Mouse (Mus musculus) forebrain, embryonic 12.5 days (tissue): ENCODE measurements around the gene Pigk. TPM values are rescaled to one million over a fixed set of nuclear protein-coding genes. Genes with fewer than 3 reads are reported as not detected.

Experiments used
- ATAC-seq: fragments of 200-750 bp; cut with Nextera tagmentation; 2 replicates; pipeline ENCODE4 v1.8.0; 2017; ENCODE audit warnings: moderate TSS enrichment; ENCODE audit not compliant: low FRiP score
- H3K27ac ChIP-seq: fragments of 300-500 bp; sonication (generic); 2 replicates; pipeline ENCODE4 v1.5.1; 2016; ENCODE audit warnings: mild to moderate bottlenecking
- H3K27me3 ChIP-seq: fragments of 300-500 bp; sonication (generic); 2 replicates; pipeline ENCODE4 v1.6.1; 2016; ENCODE audit warnings: mild to moderate bottlenecking
- H3K36me3 ChIP-seq: fragments of 300-500 bp; sonication (generic); replicated peaks from 2 replicates; pipeline ENCODE4 v1.6.1; 2016; ENCODE audit warnings: mild to moderate bottlenecking
- H3K4me1 ChIP-seq: fragments of 300-500 bp; sonication (generic); 2 replicates; pipeline ENCODE4 v1.6.1; 2016
- H3K4me2 ChIP-seq: fragments of 300-500 bp; sonication (generic); 2 replicates; pipeline ENCODE4 v1.6.1; 2016; ENCODE audit warnings: mild to moderate bottlenecking, moderate library complexity
- H3K4me3 ChIP-seq: fragments of 300-500 bp; sonication (generic); replicated peaks from 2 replicates; pipeline ENCODE4 v1.5.1; 2016; ENCODE audit warnings: mild to moderate bottlenecking
- H3K9ac ChIP-seq: fragments of 300-500 bp; sonication (generic); 2 replicates; pipeline ENCODE4 v1.6.1; 2016; ENCODE audit warnings: mild to moderate bottlenecking
- H3K9me3 ChIP-seq: fragments of 300-500 bp; sonication (generic); 2 replicates; pipeline ENCODE4 v1.6.1; 2016
- WGBS: fragments of 180-500 bp; shearing (Covaris S2); methylation state at CpG from one replicate; pipeline ENCODE4 v1.1.7; 2016; 5-methylcytosine and 5-hydroxymethylcytosine counted together
- polyA plus RNA-seq: library from polyadenylated mRNA; unstranded; fragments of >200 nt; fragmentation: Nextera tagmentation; extraction: Ambion mirVana; gene quantifications from 2 replicates; pipeline ENCODE4 v1.2.1, GENCODE M21; 2016

Gene Pigk
- 32.5 and 34.1 TPM in 2 replicates for polyA plus RNA-seq

GRCm38 (mm10) chr3:152713991-152714902 is at the start of gene Pigk:
Pigk (plus strand) TSS chr3:152714100.
- ATAC-seq = peak; percentile 92
- peak within 1 kb of the TSS; percentile 31; the same call in 1 of the 2 replicates for H3K27ac ChIP-seq
- under 1% methylated on average over 46 of the region's 48 CpGs for WGBS
- H3K27me3 ChIP-seq = no peaks in the 10 kb centered on the region
- H3K4me2 ChIP-seq = peak within 1 kb of the TSS; percentile 80
- peak within 1 kb of the TSS; percentile 89 for H3K9ac ChIP-seq
- H3K4me1 ChIP-seq = peaks cover 13% of the 10 kb centered on the region
- no peaks in the 10 kb centered on the region for H3K9me3 ChIP-seq
- H3K36me3 ChIP-seq = no peaks in the 10 kb centered on the region
- peak within 1 kb of the TSS; percentile 93 for H3K4me3 ChIP-seq

GRCm38 (mm10) chr3:152666991-152667355 is 46.9 kb upstream of the Pigk start:
- no peak overlapping the region; the same call in 1 of the 2 replicates for H3K9ac ChIP-seq
- ATAC-seq = peak; percentile 37
- peaks cover 37% of the 10 kb centered on the region for H3K27me3 ChIP-seq

GRCm38 (mm10) chr3:152667356-152668211 is 46.3 kb upstream of the Pigk start:
- peak overlapping the region; percentile 95 for H3K4me2 ChIP-seq
- peak overlapping the region; percentile 61 for H3K9ac ChIP-seq
- no peak overlapping the region for H3K27ac ChIP-seq
- H3K4me1 ChIP-seq = peaks cover 15% of the 10 kb centered on the region
- no peaks in the 10 kb centered on the region for H3K9me3 ChIP-seq
- peak; percentile 89 for ATAC-seq
- H3K36me3 ChIP-seq = no peaks in the 10 kb centered on the region
- peak overlapping the region; percentile 58 for H3K4me3 ChIP-seq
- peaks cover 37% of the 10 kb centered on the region for H3K27me3 ChIP-seq
- under 1% methylated on average over 76 of the region's 82 CpGs for WGBS

More at GRCm38 (mm10) chr3:152666991-152667355, 46.9 kb upstream of the Pigk start:
- Histone ChIP-seq H3K36me3 (no peaks in the 10 kb centered on the region), H3K4me3 (peak overlapping the region; percentile 58), H3K4me1 (peaks cover 15% of the 10 kb centered on the region), H3K9me3 (no peaks in the 10 kb centered on the region), H3K4me2 (peak overlapping the region; percentile 95), H3K27ac (no peak overlapping the region)
- 0% methylated on average over 16 of the region's 16 CpGs for WGBS

- Histone ChIP-seq H3K27me3 (peaks cover 37% of the 10 kb centered on the region), H3K36me3 (no peaks in the 10 kb centered on the region), H3K9ac (peak within 1 kb of the TSS; percentile 61), H3K9me3 (no peaks in the 10 kb centered on the region), H3K4me2 (peak within 1 kb of the TSS; percentile 95), H3K4me1 (peaks cover 15% of the 10 kb centered on the region), H3K27ac (no peak within 1 kb of the TSS), H3K4me3 (peak within 1 kb of the TSS; percentile 58)
- 24% methylated on average over 1 of the region's 5 CpGs for WGBS
- ATAC-seq = peak; percentile 28; the same call in 1 of the 2 replicates
Measured at GRCm38 (mm10) chr3:152668239-152668638, 45.7 kb upstream of the Pigk start, which contains the start of gene Ak5. Ak5 (minus strand) TSS chr3:152668360.

- 95% methylated on average over 2 of the region's 2 CpGs for WGBS
- Histone ChIP-seq H3K4me3 (no peak overlapping the region), H3K27ac (no peak overlapping the region), H3K36me3 (no peaks in the 10 kb centered on the region), H3K27me3 (peaks cover 37% of the 10 kb centered on the region), H3K4me1 (peaks cover 15% of the 10 kb centered on the region), H3K4me2 (no peak overlapping the region), H3K9ac (no peak overlapping the region), H3K9me3 (no peaks in the 10 kb centered on the region)
- ATAC-seq = no peak
Measured at GRCm38 (mm10) chr3:152668793-152669192, 45.1 kb upstream of the Pigk start.

GRCm38 (mm10) chr3:152669783-152670182 is 44.1 kb upstream of the Pigk start:
- no peak for ATAC-seq
- Histone ChIP-seq H3K4me3 (no peak overlapping the region), H3K4me2 (no peak overlapping the region), H3K9me3 (no peaks in the 10 kb centered on the region), H3K27ac (no peak overlapping the region), H3K27me3 (peaks cover 37% of the 10 kb centered on the region), H3K9ac (no peak overlapping the region), H3K4me1 (peaks cover 15% of the 10 kb centered on the region), H3K36me3 (no peaks in the 10 kb centered on the region)
- WGBS = 81% methylated on average over 3 of the region's 3 CpGs

GRCm38 (mm10) chr3:152674663-152675062 is 39.2 kb upstream of the Pigk start:
- ATAC-seq = no peak
- Histone ChIP-seq H3K4me1 (no peaks in the 10 kb centered on the region), H3K4me2 (no peak overlapping the region), H3K9ac (no peak overlapping the region), H3K36me3 (no peaks in the 10 kb centered on the region), H3K27ac (no peak overlapping the region), H3K27me3 (no peaks in the 10 kb centered on the region; the same call in 1 of the 2 replicates), H3K9me3 (no peaks in the 10 kb centered on the region), H3K4me3 (no peak overlapping the region)
- WGBS = 85% methylated on average over 6 of the region's 6 CpGs

- Histone ChIP-seq H3K9me3 (no peaks in the 10 kb centered on the region), H3K4me3 (no peak overlapping the region), H3K36me3 (no peaks in the 10 kb centered on the region), H3K27me3 (no peaks in the 10 kb centered on the region), H3K4me1 (no peaks in the 10 kb centered on the region), H3K9ac (no peak overlapping the region), H3K4me2 (no peak overlapping the region), H3K27ac (no peak overlapping the region)
- no peak for ATAC-seq
- WGBS = 88% methylated on average over 5 of the region's 5 CpGs
Measured at GRCm38 (mm10) chr3:152688532-152688931, 25.4 kb upstream of the Pigk start.

- Histone ChIP-seq H3K9ac (no peak overlapping the region), H3K4me1 (no peaks in the 10 kb centered on the region), H3K36me3 (no peaks in the 10 kb centered on the region), H3K27ac (no peak overlapping the region), H3K4me3 (no peak overlapping the region), H3K4me2 (no peak overlapping the region), H3K9me3 (no peaks in the 10 kb centered on the region), H3K27me3 (no peaks in the 10 kb centered on the region)
- 90% methylated on average over 9 of the region's 9 CpGs for WGBS
- ATAC-seq = no peak
Measured at GRCm38 (mm10) chr3:152689105-152689504, 24.8 kb upstream of the Pigk start.

- no peak overlapping the region for H3K4me3 ChIP-seq
- no peaks in the 10 kb centered on the region for H3K36me3 ChIP-seq
- no peak for ATAC-seq
- H3K9ac ChIP-seq = no peak overlapping the region
- WGBS = 90% methylated on average over 3 of the region's 3 CpGs
- no peak overlapping the region for H3K4me2 ChIP-seq
- no peaks in the 10 kb centered on the region for H3K4me1 ChIP-seq
- no peaks in the 10 kb centered on the region for H3K9me3 ChIP-seq
- H3K27me3 ChIP-seq = no peaks in the 10 kb centered on the region
- no peak overlapping the region for H3K27ac ChIP-seq
Measured at GRCm38 (mm10) chr3:152694950-152695349, 18.9 kb upstream of the Pigk start.

- 87% methylated on average over 5 of the region's 5 CpGs for WGBS
- H3K27me3 ChIP-seq = no peaks in the 10 kb centered on the region
Measured at GRCm38 (mm10) chr3:152698017-152698416, 15.9 kb upstream of the Pigk start.

GRCm38 (mm10) chr3:152699261-152699660 is 14.6 kb upstream of the Pigk start:
- H3K9ac ChIP-seq = no peak overlapping the region
- WGBS = 77% methylated on average over 8 of the region's 8 CpGs
- no peak for ATAC-seq
- no peaks in the 10 kb centered on the region for H3K36me3 ChIP-seq
- no peaks in the 10 kb centered on the region for H3K9me3 ChIP-seq
- H3K4me1 ChIP-seq = no peaks in the 10 kb centered on the region
- no peak overlapping the region for H3K27ac ChIP-seq
- no peaks in the 10 kb centered on the region for H3K27me3 ChIP-seq
- no peak overlapping the region for H3K4me3 ChIP-seq
- no peak overlapping the region for H3K4me2 ChIP-seq

More at GRCm38 (mm10) chr3:152698017-152698416, 15.9 kb upstream of the Pigk start:
- no peaks in the 10 kb centered on the region for H3K9me3 ChIP-seq
- H3K4me2 ChIP-seq = no peak overlapping the region
- no peak overlapping the region for H3K4me3 ChIP-seq
- no peak for ATAC-seq
- no peak overlapping the region for H3K9ac ChIP-seq
- H3K4me1 ChIP-seq = no peaks in the 10 kb centered on the region
- no peaks in the 10 kb centered on the region for H3K36me3 ChIP-seq
- no peak overlapping the region for H3K27ac ChIP-seq
